Mouse (Mus musculus) brown adipose tissue, adult 24 weeks (tissue): ENCODE data around the gene Ppm1h. TPM values are rescaled to one million over a fixed set of nuclear protein-coding genes. Genes with fewer than 3 reads are reported as not detected.
A peak's percentile ranks its signal among the peaks of the same experiment; 100 is the strongest.

ENCODE experiments used
- H3K27ac ChIP-seq: fragments of 200-500 bp; replicated peaks from 2 replicates; pipeline ENCODE4 v1.5.1; 2012; ENCODE audit warnings: low read depth, mild to moderate bottlenecking, low read length
- H3K4me1 ChIP-seq: fragments of 200-500 bp; 2 replicates; pipeline ENCODE4 v1.6.1; 2012; ENCODE audit warnings: low read length, mixed read lengths; ENCODE audit not compliant: control insufficient read depth, insufficient read depth, insufficient read length
- H3K4me3 ChIP-seq: fragments of 200-500 bp; 2 replicates; pipeline ENCODE4 v1.5.1; 2012; ENCODE audit warnings: low read depth, mild to moderate bottlenecking, low read length, moderate library complexity; ENCODE audit not compliant: insufficient read depth
- polyA plus RNA-seq: library from polyadenylated mRNA; stranded (reverse); fragments of >200 nt; gene quantifications from 2 replicates; pipeline ENCODE4 v1.2.4, GENCODE M21; 2012; ENCODE audit not compliant: missing spikeins, insufficient read depth, insufficient read length

Ppm1h gene
- polyA plus RNA-seq = 0.67 and 2.4 TPM in 2 replicates

DNA sequence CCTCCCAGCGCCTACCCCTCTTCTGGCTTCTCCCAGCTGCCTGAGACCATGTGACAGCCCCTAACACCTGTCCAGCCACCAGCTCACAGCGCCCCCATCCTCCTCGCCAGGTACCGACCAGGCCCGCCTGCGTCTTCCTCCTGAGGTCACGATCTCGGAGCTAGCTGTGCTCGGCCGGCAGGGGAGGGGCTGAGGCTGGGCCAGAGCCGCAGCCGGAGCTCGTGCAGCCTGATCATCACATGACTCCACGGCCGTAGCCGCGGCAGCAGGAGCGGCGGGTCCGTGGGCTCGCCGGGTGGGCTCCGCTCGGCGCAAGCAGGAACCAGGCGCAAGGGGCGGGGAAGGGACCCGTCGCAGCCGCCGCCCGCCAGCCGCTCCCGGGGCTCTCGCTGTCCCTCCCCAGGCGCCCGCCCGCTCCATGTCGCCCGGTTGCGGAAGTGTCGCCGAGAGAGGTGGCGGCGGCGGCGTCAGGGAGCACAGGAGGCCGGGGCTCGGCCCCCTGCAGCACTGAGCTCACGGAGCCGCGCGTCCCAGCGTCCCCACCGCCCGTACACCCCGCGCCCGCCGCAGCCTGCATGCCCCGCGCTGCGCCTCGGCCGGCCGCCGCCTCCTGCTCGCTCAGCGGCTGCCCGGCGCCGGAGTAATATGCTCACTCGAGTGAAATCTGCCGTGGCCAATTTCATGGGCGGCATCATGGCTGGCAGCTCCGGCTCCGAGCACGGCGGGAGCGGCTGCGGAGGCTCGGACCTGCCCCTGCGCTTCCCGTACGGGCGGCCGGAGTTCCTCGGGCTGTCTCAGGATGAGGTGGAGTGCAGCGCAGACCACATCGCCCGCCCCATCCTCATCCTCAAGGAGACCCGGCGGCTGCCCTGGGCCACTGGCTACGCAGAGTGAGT is at the start of gene Ppm1h:
Gene Ppm1h (plus strand): TSS at position 222 of the 896 bp plus-strand sequence.
- no peaks in the 10 kb centered on the region; the same call in 1 of the 2 replicates for H3K4me1 ChIP-seq
- H3K27ac ChIP-seq = peak within 1 kb of the TSS; percentile 72
- peak within 1 kb of the TSS; percentile 97 for H3K4me3 ChIP-seq

DNA sequence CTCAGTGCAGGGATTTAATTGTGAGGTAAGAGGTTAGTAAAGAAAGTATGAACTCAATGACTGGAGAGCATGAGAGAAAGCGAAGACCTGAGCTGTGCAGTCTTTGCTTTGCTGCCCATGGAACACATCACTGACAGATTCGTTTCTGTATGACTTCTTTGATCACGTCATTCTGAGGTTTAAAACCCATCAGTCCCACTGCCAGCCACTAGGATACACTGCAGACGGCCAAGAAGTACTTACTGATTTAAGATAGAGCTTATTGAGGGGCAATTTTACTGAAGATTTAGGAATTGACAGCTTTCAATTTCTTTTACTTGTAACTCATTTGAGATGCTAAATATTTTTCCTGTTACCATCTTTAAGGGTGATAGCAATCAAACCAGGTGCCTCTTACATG is 49.6 kb upstream of the Ppm1h start:
- Histone ChIP-seq H3K4me3 (no peak overlapping the region), H3K27ac (no peak overlapping the region), H3K4me1 (no peaks in the 10 kb centered on the region)

DNA sequence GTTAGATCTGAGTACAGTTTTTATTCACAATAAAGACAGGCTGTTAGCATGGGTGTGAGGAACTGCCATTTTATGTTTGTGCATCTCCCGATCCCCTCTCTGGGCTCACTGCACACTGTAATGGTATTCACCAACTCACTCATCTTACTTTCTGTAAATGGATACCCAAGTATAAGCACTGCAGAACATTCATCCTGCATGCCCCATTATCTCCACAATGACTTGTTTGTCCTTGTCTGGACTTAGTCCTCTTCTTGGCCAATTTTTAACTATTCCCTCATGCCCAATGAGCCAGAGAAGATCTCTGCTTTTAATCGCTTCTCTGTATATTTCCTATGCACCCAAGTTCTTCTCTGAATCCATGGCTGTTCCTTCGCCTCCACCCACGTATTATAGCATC is 38.7 kb upstream of the Ppm1h start:
- Histone ChIP-seq H3K4me1 (no peaks in the 10 kb centered on the region), H3K27ac (no peak overlapping the region), H3K4me3 (no peak overlapping the region)

DNA sequence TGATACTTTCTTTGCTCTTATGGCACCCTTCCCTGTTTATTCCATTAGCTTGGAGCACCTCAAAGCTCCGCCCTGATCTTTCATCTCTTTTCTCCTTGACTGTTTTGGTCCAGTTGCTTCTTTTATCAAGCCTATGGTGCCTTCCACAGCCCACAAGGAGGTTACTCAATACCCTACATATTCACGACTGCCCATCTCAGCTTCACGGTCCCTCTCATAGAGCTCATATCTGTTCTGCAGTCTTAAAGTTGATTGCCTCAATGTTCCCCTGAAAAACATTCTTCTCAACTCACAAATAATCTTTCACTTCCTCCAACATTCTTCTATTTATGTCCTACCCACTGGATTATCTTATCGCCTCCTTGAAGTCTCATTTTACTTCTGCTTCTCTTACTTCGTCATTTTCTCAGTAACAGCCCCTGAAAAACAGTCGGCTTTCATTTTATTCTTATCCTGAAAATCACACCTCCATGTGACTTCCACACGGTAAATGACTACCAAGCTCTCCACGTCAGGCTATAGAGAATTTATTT is 37.2 kb upstream of the Ppm1h start:
- H3K4me1 ChIP-seq = no peaks in the 10 kb centered on the region
- no peak overlapping the region for H3K4me3 ChIP-seq
- H3K27ac ChIP-seq = no peak overlapping the region

DNA sequence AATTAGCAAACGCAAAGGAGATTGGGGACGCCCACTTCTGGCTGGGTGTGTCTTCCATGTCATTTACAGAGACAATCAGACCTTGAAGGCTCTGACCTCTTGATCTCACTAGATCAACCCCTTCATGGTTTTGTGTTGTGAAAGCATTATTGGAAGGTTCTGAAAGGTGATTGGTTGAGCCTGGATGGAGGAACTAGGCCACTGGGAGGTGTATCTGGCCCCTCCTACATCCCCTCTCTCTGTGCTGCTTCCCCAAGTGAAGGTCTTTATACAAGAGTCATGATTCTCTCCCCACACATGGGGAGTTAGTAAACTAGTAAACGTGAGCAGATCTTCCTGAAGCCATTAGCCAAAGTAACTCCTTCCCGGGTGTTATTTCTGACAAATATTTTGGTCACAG is 36.4 kb upstream of the Ppm1h start:
- Histone ChIP-seq H3K4me1 (no peaks in the 10 kb centered on the region), H3K27ac (no peak overlapping the region), H3K4me3 (no peak overlapping the region)

DNA sequence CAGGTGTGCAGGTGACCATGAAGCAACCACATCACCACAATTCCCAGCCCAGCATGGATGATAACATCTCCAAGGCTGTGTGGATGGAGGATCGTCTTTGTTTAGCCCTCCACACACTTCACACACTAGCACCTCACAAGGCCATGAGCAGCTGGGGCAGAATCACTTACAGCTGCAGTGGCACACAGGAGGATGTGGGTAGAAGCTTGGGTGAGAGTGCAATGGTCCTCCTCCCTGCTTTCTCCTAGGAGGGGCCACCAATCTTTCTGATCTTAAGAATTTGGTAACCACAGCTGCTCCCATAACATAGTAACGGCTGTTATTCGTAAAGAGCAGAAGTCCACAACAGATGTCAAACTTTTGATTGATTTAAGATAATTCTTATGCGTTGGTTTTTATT is 26.6 kb upstream of the Ppm1h start:
- Histone ChIP-seq H3K4me1 (no peaks in the 10 kb centered on the region), H3K27ac (no peak overlapping the region), H3K4me3 (no peak overlapping the region)

DNA sequence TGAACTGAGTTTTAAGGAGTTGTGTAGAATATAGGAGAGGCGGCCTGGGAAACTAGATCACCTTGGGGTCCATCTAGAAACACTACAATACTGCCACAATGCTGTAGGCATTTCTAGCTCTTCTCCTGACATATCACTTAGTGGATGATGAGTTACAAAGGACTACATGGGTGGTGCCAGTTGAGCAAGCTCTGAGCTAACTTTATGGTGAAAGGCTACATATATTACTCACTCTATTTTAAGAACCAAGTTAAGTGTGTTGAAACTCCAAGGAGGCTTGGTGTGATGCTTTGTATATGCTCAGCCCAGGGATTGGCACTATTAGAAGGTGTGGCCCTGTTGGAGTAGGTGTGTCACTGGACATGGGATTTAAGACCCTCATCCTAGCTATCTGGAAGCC is 26.0 kb upstream of the Ppm1h start:
- no peaks in the 10 kb centered on the region for H3K4me1 ChIP-seq
- H3K27ac ChIP-seq = no peak overlapping the region
- no peak overlapping the region for H3K4me3 ChIP-seq

DNA sequence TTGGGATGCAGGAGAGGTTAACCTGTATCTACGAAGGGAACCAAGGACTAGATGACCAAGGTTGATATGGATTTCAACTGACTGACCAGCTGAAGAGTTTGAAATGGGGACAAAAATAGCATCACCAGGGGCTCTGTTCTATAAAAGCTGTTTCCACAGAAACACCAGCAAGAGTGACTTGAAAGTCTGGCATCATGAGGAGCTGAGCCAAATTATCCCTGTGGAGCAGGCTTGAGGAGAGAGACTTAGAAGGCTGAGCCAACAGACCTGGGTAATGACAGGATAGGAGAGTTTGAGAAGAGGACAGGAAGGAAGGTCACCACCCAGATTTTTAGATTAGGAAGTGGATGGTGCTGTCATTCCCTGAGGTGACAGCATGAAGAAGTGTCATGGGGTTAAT is 12.9 kb upstream of the Ppm1h start:
- Histone ChIP-seq H3K27ac (no peak overlapping the region), H3K4me1 (no peaks in the 10 kb centered on the region), H3K4me3 (no peak overlapping the region)

DNA sequence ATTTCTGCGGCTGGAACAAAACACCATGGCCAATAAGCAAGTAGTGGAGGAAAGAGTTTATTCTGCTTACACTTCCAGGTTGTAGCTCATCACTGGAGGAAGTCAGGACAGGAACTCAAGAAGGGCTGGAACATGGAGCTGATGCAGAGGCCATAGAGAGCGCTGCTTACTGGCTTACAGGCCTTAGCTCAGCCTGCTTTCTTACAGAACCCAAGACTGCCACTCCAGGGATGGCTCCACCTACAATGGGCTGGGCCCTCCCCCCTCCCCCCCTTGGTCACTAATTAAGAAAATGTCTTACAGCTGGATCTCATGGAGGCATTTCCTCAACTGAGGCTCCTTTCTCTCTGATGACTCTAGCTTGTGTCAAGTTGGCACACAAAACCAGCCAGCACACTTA is 7.3 kb upstream of the Ppm1h start:
- no peak overlapping the region for H3K27ac ChIP-seq
- no peak overlapping the region for H3K4me3 ChIP-seq
- no peaks in the 10 kb centered on the region for H3K4me1 ChIP-seq

DNA sequence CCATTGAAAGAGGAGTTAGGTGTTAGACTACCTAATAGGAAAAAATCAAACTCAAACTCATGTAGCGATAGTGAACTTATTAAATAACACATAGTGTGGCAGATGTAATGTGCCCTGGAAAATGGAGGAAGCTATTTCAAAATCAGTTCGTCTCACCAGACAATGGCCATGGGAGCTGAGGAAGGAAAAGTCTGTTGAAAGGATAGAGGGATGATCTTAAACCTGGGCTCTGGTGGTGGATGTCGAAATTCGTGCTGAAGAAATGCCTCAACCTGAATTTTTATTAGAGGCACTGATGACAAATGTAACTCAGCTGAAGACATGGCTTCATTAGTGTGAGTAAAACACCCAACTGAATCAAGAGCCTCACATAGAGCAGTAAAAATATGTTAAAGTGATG is 6.5 kb upstream of the Ppm1h start:
- Histone ChIP-seq H3K27ac (no peak overlapping the region), H3K4me1 (no peaks in the 10 kb centered on the region), H3K4me3 (no peak overlapping the region)

DNA sequence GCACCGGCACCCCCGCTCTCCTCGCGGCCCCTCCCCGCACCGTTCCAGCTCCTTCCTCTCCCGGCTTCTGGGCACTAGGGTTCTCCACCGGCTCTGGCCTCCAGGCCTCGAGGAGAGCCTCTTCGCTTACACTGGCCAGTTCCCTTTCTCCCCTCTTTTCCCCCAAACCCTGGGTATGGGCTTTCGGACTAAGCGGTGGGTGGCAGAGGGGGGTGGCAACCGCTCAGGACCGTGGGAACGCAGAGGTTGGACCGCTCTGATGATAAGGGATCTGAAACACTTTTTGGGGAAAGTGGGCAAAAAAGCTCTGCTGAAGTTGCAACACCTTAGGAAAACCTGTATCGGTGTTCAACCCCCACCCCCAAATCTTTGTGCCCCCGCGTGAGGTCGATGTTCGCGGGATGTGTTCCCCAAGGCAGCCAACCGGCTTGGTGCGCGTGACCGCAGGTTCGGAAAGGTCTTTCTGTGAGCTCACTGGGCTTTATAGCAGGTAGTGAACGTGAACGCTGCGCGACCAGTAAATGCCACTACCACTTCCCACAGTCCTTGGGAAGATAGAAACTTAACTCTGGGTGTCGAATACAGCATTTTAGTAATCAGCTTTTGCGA is 979 bp downstream of the Ppm1h start:
- Histone ChIP-seq H3K4me1 (no peaks in the 10 kb centered on the region; the same call in 1 of the 2 replicates), H3K4me3 (peak overlapping the region; percentile 97), H3K27ac (peak overlapping the region; percentile 72)

DNA sequence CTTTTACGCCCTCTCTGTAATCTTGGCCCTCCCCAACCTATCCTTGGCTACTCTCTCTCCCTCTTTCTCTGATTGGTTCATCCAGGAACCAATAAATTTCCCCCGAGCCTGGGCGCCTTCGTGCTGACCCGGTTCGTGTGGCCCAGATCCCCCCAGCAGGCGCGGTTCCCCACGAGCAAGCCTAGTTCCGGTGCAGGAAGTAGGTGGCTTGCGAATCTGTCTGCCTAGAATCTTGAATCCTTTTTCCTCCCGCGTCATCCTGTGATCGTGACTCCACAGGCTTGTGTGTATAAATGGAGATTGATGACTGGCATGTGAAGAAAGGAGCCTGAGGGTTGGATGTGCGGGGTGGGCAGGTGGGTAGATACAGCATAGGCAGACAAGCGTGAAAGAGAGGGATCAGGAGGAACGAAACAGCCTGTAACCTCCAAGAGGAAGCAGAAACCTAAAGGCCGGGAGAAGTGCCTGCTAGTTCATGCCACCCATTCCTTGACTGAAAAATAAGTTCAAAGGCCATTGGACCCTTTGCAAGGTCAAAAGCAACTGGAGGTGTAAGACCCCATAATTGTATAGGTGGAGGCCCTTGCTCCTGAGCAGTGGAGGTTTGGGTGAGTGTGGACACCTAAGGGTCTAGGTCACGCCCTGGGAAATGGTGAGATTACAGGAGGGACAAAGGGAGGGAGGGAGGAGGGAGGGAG is 2.0 kb downstream of the Ppm1h start:
- Histone ChIP-seq H3K4me1 (no peaks in the 10 kb centered on the region; the same call in 1 of the 2 replicates), H3K27ac (no peak overlapping the region), H3K4me3 (peak overlapping the region; percentile 97)

DNA sequence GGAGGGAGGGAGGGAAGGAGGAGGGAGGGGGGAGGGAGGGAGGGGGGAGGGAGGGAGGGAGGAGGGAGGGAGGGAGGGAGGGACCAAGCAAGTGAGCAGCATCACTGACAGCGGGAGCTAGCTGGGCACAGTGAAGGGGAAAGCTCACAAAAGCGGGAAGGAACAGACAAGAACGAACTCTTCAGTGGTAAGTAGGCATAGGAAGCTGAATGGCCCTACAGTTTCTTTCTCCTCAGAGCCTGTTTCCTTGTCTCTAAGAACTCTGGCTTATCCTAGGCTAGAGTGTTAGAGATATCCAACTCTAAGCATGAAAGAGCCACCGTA is 2.5 kb downstream of the Ppm1h start:
- Histone ChIP-seq H3K4me1 (no peaks in the 10 kb centered on the region; the same call in 1 of the 2 replicates), H3K27ac (no peak overlapping the region), H3K4me3 (no peak overlapping the region)

DNA sequence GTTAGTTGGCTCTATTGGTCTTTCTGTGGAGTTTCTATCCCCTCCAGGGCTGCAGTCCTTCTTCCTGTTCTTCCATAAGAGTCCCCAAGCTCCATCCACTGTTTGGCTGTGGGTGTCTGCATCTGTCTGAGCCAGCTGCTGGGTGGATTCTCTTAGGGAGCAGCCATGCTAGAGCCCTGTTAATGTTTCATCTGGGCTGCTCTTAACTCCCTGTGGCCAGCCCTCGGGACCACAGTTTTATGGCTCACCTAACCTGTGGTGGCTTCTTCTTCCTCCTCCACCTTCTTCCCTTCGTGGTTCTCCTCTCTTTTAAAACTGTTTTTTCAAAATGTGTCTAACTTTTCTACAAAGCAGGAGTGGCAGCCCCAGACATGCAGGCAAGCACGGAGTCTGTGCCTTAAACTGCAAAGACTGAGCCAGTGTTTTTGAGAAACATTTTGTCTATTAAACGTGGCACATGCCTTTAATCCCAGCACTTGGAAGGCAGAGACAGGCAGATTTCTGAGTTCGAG is 5.3 kb downstream of the Ppm1h start:
- no peak overlapping the region for H3K4me3 ChIP-seq
- H3K4me1 ChIP-seq = no peaks in the 10 kb centered on the region; the same call in 1 of the 2 replicates
- no peak overlapping the region for H3K27ac ChIP-seq

DNA sequence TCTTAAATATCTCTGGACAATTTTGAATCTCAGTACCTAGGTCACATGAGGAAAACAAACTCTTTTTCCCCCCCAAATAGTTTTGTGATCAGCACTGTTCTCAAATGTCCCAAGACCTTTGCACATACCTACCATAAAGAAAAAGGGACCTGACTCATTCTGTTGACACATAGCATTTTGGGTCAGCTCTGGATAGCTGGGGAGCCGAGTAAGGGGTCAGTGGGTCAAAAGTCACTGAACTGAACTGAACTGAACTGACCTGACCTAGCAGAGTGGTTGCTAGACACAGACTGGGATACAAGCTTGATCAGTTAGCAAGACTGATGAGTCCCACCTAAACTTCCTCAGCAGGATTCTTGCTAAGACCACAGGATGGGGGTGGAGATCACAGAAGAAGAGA is 6.7 kb downstream of the Ppm1h start:
- no peak overlapping the region for H3K27ac ChIP-seq
- H3K4me1 ChIP-seq = no peaks in the 10 kb centered on the region
- H3K4me3 ChIP-seq = no peak overlapping the region
